Mouse (Mus musculus) limb, embryonic 13.5 days (tissue): ENCODE measurements around the gene Cdkn2aipnl. TPM values are rescaled to one million over a fixed set of nuclear protein-coding genes. Genes with fewer than 3 reads are reported as not detected.

Source experiments
- ATAC-seq: fragments of 200-750 bp; cut with Nextera tagmentation; 2 replicates; pipeline ENCODE4 v1.8.0; 2017; ENCODE audit warnings: low read depth, moderate number of reproducible peaks, moderate TSS enrichment; ENCODE audit not compliant: low FRiP score
- H3K27ac ChIP-seq: fragments of 300-500 bp; sonication (generic); 2 replicates; pipeline ENCODE4 v1.5.1; 2015; ENCODE audit warnings: inconsistent platforms, mild to moderate bottlenecking, moderate library complexity
- H3K27me3 ChIP-seq: fragments of 300-500 bp; sonication (generic); 2 replicates; pipeline ENCODE4 v1.6.1; 2015; ENCODE audit warnings: mild to moderate bottlenecking, inconsistent platforms
- H3K36me3 ChIP-seq: fragments of 300-500 bp; sonication (generic); 2 replicates; pipeline ENCODE4 v1.6.1; 2015; ENCODE audit warnings: inconsistent platforms, mild to moderate bottlenecking, moderate library complexity
- H3K4me1 ChIP-seq: fragments of 300-500 bp; sonication (generic); 2 replicates; pipeline ENCODE4 v1.6.1; 2015; ENCODE audit warnings: inconsistent platforms
- H3K4me2 ChIP-seq: fragments of 300-500 bp; sonication (generic); replicated peaks from 2 replicates; pipeline ENCODE4 v1.6.1; 2015; ENCODE audit warnings: inconsistent platforms, mild to moderate bottlenecking, moderate library complexity
- H3K4me3 ChIP-seq: fragments of 300-500 bp; sonication (generic); 2 replicates; pipeline ENCODE4 v1.5.1; 2015; ENCODE audit warnings: moderate library complexity, mild to moderate bottlenecking, inconsistent platforms
- H3K9ac ChIP-seq: fragments of 300-500 bp; sonication (generic); 2 replicates; pipeline ENCODE4 v1.6.1; 2015; ENCODE audit warnings: mild to moderate bottlenecking, inconsistent platforms
- H3K9me3 ChIP-seq: fragments of 300-500 bp; sonication (generic); 2 replicates; pipeline ENCODE4 v1.6.1; 2016; ENCODE audit warnings: inconsistent platforms
- WGBS: fragments of 180-500 bp; shearing (Covaris S2); methylation state at CpG from one replicate; pipeline ENCODE4 v1.1.7; 2015; 5-methylcytosine and 5-hydroxymethylcytosine counted together
- polyA plus RNA-seq: library from polyadenylated mRNA; unstranded; fragments of >200 nt; fragmentation: Nextera tagmentation; extraction: Ambion mirVana; gene quantifications from 2 replicates; pipeline ENCODE4 v1.2.1, GENCODE M21; 2015

Gene Cdkn2aipnl
- polyA plus RNA-seq, result 101 and 109 TPM in 2 replicates

GRCm38 (mm10) chr11:51967443-51968401, at the start of gene Cdkn2aipnl:
Cdkn2aipnl (plus strand) TSS chr11:51967661.
- no peaks in the 10 kb centered on the region for H3K9me3 ChIP-seq
- H3K27ac ChIP-seq, result peak within 1 kb of the TSS; percentile 44; the same call in 1 of the 2 replicates
- H3K4me3 ChIP-seq, result peak within 1 kb of the TSS; percentile 71
- H3K27me3 ChIP-seq, result no peaks in the 10 kb centered on the region
- WGBS, result 2% methylated on average over 63 of the region's 63 CpGs
- H3K4me2 ChIP-seq, result peak within 1 kb of the TSS; percentile 86
- peaks cover 32% of the 10 kb centered on the region for H3K36me3 ChIP-seq
- peaks cover 11% of the 10 kb centered on the region for H3K4me1 ChIP-seq
- peak; percentile 96 for ATAC-seq
- H3K9ac ChIP-seq, result peak within 1 kb of the TSS; percentile 88

DNA sequence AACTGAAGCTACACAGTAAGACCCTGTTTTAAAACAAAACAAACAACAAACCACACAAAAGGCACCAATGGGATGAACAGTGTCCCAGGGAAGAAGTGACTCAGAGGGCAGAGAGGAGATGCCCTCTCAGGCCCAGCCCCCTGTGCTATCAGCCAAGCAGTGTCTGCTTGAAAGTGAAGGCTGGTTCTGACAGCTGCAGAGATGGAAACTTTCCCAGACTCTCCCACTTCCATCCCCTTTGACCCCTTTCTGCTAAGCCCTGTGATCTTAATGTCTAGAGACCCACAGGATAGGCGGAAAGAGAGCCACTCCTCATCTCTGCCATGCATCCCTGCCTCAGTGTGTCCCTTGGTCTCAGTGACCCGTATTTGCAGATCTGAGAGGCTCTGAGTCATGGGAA, 49.5 kb upstream of the Cdkn2aipnl start:
- H3K27ac ChIP-seq, result no peak overlapping the region
- H3K27me3 ChIP-seq, result no peaks in the 10 kb centered on the region
- no peak overlapping the region for H3K9ac ChIP-seq
- no peak overlapping the region for H3K4me3 ChIP-seq
- H3K4me2 ChIP-seq, result no peak overlapping the region
- 70% methylated on average over 2 of the region's 2 CpGs for WGBS
- no peaks in the 10 kb centered on the region for H3K36me3 ChIP-seq
- no peak for ATAC-seq
- H3K4me1 ChIP-seq, result peaks cover 13% of the 10 kb centered on the region
- no peaks in the 10 kb centered on the region for H3K9me3 ChIP-seq

DNA sequence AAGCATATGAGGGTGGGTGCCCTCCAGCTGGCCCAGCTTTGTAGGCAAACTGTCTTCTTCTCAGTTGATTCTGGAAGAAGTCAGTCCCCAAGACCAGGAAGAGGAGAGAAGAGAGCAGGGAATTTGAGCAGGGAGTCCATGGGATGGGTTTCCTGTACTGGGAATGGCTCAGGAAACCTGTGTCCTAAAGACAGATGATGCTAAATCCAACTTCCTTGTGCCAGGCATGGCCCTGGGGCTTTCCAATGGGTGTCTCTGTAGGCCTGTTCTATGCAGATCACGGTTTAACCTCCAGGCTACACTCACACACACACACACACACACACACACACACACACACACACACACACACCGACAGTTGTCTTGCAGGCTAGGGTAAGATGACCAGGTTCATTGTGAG, 48.9 kb upstream of the Cdkn2aipnl start:
- H3K4me2 ChIP-seq, result no peak overlapping the region
- no peak for ATAC-seq
- H3K36me3 ChIP-seq, result no peaks in the 10 kb centered on the region
- H3K9ac ChIP-seq, result no peak overlapping the region
- no peak overlapping the region for H3K27ac ChIP-seq
- no peaks in the 10 kb centered on the region for H3K27me3 ChIP-seq
- peaks cover 13% of the 10 kb centered on the region for H3K4me1 ChIP-seq
- no peak overlapping the region for H3K4me3 ChIP-seq
- WGBS, result 71% methylated on average over 2 of the region's 2 CpGs
- peaks cover 4% of the 10 kb centered on the region; the same call in 1 of the 2 replicates for H3K9me3 ChIP-seq

- peaks cover under 1% of the 10 kb centered on the region; the same call in 1 of the 2 replicates for H3K4me1 ChIP-seq
- H3K36me3 ChIP-seq, result no peaks in the 10 kb centered on the region
- no peak for ATAC-seq
- no peaks in the 10 kb centered on the region for H3K27me3 ChIP-seq
- no peak overlapping the region for H3K4me3 ChIP-seq
- H3K27ac ChIP-seq, result no peak overlapping the region
- no peak overlapping the region for H3K9ac ChIP-seq
- 75% methylated on average over 8 of the region's 8 CpGs for WGBS
- H3K9me3 ChIP-seq, result peaks cover 4% of the 10 kb centered on the region; the same call in 1 of the 2 replicates
- no peak overlapping the region for H3K4me2 ChIP-seq
These were observed 45.9 kb upstream of the Cdkn2aipnl start for GRCm38 (mm10) chr11:51921355-51922125.

DNA sequence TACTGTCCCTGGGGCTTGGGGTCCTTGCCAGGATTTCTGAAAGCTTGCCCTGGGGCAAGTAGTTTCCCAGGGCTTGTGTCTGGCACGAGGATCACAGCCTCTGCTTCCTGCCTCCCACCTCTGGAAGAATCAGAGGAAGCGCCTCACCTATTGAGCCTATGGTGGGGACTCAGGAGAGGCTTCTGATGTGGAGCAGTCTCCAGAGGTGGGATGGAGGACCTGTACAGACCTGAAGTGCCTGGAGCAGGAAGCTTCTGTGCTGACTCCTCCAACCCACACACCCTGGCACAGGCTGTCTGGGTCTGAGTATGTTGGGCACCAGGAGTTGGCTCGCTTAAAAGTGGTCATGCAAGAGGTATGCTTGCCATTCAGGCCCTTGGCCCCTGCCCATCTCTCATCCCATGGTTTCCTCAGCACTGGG, 45.0 kb upstream of the Cdkn2aipnl start:
- H3K9ac ChIP-seq, result no peak overlapping the region
- ATAC-seq, result no peak
- H3K9me3 ChIP-seq, result peaks cover 4% of the 10 kb centered on the region; the same call in 1 of the 2 replicates
- H3K27ac ChIP-seq, result no peak overlapping the region
- no peak overlapping the region for H3K4me2 ChIP-seq
- no peaks in the 10 kb centered on the region for H3K27me3 ChIP-seq
- H3K36me3 ChIP-seq, result no peaks in the 10 kb centered on the region
- WGBS, result 76% methylated on average over 3 of the region's 3 CpGs
- H3K4me3 ChIP-seq, result no peak overlapping the region
- H3K4me1 ChIP-seq, result no peaks in the 10 kb centered on the region

DNA sequence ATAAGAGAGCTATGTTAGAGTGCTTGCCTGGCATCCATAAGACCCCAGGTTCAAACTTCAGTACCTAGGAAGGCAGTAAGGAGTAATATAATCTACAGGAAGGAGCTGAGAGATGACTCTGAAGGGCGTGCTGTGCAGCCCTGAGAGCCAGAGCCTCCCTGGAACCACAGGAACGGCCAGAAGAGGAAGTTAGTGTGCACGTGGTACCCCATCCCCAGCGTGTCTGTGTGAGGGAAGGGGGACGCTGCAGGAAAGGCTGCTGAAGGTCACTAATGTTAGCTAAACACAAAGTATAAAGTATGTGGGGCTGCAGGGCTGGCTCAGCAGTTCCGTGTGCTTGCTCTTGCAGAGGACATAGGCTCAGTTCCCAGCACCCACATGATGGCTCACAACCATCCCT, 41.9 kb upstream of the Cdkn2aipnl start:
- peaks cover 4% of the 10 kb centered on the region; the same call in 1 of the 2 replicates for H3K9me3 ChIP-seq
- no peak overlapping the region for H3K4me2 ChIP-seq

DNA sequence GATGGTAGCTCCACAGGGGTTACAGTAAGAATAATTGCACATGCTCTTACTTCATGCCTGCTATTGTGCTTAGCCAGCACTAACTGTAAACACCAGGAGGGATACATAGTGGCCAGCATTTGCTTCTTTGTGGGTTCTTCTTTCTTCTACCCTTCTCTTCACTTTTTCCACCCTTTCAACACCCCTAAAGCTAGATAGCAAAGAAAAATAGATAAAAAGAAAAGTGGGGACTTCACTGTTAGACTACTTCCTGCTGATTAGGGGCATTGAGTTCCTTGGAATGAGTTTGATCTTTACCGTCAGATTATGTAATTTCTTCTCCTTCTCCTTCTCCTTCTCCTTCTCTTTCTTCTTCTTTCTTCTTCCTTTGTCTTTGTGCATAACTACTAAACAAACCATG, 41.1 kb upstream of the Cdkn2aipnl start:
- H3K27me3 ChIP-seq, result no peaks in the 10 kb centered on the region
- no peak overlapping the region for H3K9ac ChIP-seq
- no peak overlapping the region for H3K4me3 ChIP-seq
- H3K9me3 ChIP-seq, result peaks cover 4% of the 10 kb centered on the region; the same call in 1 of the 2 replicates
- no peak overlapping the region for H3K27ac ChIP-seq
- no peaks in the 10 kb centered on the region for H3K36me3 ChIP-seq
- no peak overlapping the region for H3K4me2 ChIP-seq
- no peak for ATAC-seq
- 93% methylated on average over 1 of the region's 1 CpGs for WGBS
- H3K4me1 ChIP-seq, result no peaks in the 10 kb centered on the region

More for the DNA sequence above, 41.9 kb upstream of the Cdkn2aipnl start:
- ATAC-seq, result no peak
- no peak overlapping the region for H3K4me3 ChIP-seq
- H3K27me3 ChIP-seq, result no peaks in the 10 kb centered on the region
- H3K4me1 ChIP-seq, result no peaks in the 10 kb centered on the region
- H3K36me3 ChIP-seq, result no peaks in the 10 kb centered on the region
- no peak overlapping the region for H3K9ac ChIP-seq
- no peak overlapping the region for H3K27ac ChIP-seq
- 60% methylated on average over 6 of the region's 6 CpGs for WGBS

GRCm38 (mm10) chr11:51927106-51927505, 40.4 kb upstream of the Cdkn2aipnl start:
- Histone ChIP-seq H3K4me2 (no peak overlapping the region), H3K9ac (no peak overlapping the region), H3K27me3 (no peaks in the 10 kb centered on the region), H3K36me3 (no peaks in the 10 kb centered on the region), H3K9me3 (peaks cover 4% of the 10 kb centered on the region; the same call in 1 of the 2 replicates), H3K27ac (no peak overlapping the region), H3K4me1 (no peaks in the 10 kb centered on the region), H3K4me3 (no peak overlapping the region)
- WGBS, result 69% methylated on average over 2 of the region's 2 CpGs
- no peak for ATAC-seq

GRCm38 (mm10) chr11:51931138-51931537, 36.3 kb upstream of the Cdkn2aipnl start:
- no peaks in the 10 kb centered on the region for H3K9me3 ChIP-seq
- WGBS, result 83% methylated on average over 1 of the region's 1 CpGs
- no peaks in the 10 kb centered on the region for H3K36me3 ChIP-seq
- H3K4me1 ChIP-seq, result no peaks in the 10 kb centered on the region
- no peak overlapping the region for H3K4me3 ChIP-seq
- ATAC-seq, result no peak
- no peak overlapping the region for H3K4me2 ChIP-seq
- H3K9ac ChIP-seq, result no peak overlapping the region
- H3K27me3 ChIP-seq, result no peaks in the 10 kb centered on the region
- H3K27ac ChIP-seq, result no peak overlapping the region

- no peaks in the 10 kb centered on the region for H3K9me3 ChIP-seq
- H3K27ac ChIP-seq, result no peak overlapping the region
- H3K27me3 ChIP-seq, result no peaks in the 10 kb centered on the region
- no peaks in the 10 kb centered on the region for H3K4me1 ChIP-seq
- WGBS, result 90% methylated on average over 9 of the region's 9 CpGs
- no peak overlapping the region for H3K4me2 ChIP-seq
- no peak overlapping the region for H3K4me3 ChIP-seq
- no peak for ATAC-seq
- no peak overlapping the region for H3K9ac ChIP-seq
- no peaks in the 10 kb centered on the region for H3K36me3 ChIP-seq
These were observed 35.7 kb upstream of the Cdkn2aipnl start for GRCm38 (mm10) chr11:51931790-51932189.

GRCm38 (mm10) chr11:51934230-51934629, 33.2 kb upstream of the Cdkn2aipnl start:
- 72% methylated on average over 3 of the region's 3 CpGs for WGBS
- Histone ChIP-seq H3K9me3 (no peaks in the 10 kb centered on the region), H3K36me3 (no peaks in the 10 kb centered on the region), H3K4me2 (no peak overlapping the region), H3K4me3 (no peak overlapping the region), H3K4me1 (no peaks in the 10 kb centered on the region), H3K27ac (no peak overlapping the region), H3K9ac (no peak overlapping the region), H3K27me3 (no peaks in the 10 kb centered on the region)
- no peak for ATAC-seq
